Mouse (Mus musculus): ENCODE measurements at regions not wholly inside any gene's neighbourhood (a gene's known extent, or its start where the extent isn't known, plus 50 kb on each side); places are given as distances from the start of the nearest gene placed in this dataset.

DNA sequence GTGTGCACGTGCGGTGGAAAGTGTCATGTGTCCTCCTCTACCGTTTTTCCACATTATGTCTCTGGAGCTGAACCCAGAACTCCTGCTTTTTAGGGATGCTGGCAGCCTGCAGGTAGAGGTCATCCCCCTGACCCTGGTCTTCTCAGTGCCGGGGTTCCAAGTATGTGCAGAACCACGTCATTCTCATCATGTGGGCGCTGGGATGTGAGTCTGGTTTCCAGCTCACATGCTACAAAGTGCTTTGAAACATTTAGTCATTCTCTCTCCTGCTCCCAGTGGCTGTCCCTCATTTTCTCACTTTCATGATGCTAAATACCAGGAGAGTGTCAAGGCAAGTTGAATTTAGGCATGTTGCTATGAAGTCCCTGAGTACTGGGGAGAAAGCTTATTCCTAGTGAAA lies 326.6 kb downstream of the Ttll7 start:
- TF ChIP-seq CTCF (IDR thresholded peaks at IDR 0.05; ENCODE audit: control insufficient read depth, insufficient read depth, low read length) (no peak), POLR2A (IDR thresholded peaks at IDR 0.05; ENCODE audit: borderline replicate concordance, control insufficient read depth, low read depth, low read length) (no peak)
